Mouse (Mus musculus): ENCODE measurements around the gene Ovol2.

The Ovol2 gene

GRCm38 (mm10) chr2:144311372-144311771, 20.6 kb downstream of the Ovol2 start:
- DNase-seq (ENCODE audit: low spot score in 2 of 2): no peak

- no peak for DNase-seq (ENCODE audit: low spot score in 2 of 2)
Observed at GRCm38 (mm10) chr2:144310273-144310672, 21.7 kb downstream of the Ovol2 start.

GRCm38 (mm10) chr2:144308561-144308960, 23.4 kb downstream of the Ovol2 start:
- DNase-seq (ENCODE audit: low spot score in 2 of 2): no peak

- DNase-seq (ENCODE audit: low spot score in 2 of 2): no peak
Observed at GRCm38 (mm10) chr2:144305721-144306294, 26.1 kb downstream of the Ovol2 start.

- no peak for DNase-seq (ENCODE audit: low spot score in 2 of 2)
Observed at GRCm38 (mm10) chr2:144301101-144301500, 30.8 kb downstream of the Ovol2 start.

- DNase-seq (ENCODE audit: low spot score in 2 of 2): no peak
Observed at GRCm38 (mm10) chr2:144299749-144300669, 31.9 kb downstream of the Ovol2 start.

GRCm38 (mm10) chr2:144295145-144295735, 36.7 kb downstream of the Ovol2 start:
- DNase-seq (ENCODE audit: low spot score in 2 of 2): no peak

GRCm38 (mm10) chr2:144291600-144292305, 40.2 kb downstream of the Ovol2 start:
- DNase-seq (ENCODE audit: low spot score in 2 of 2): no peak

GRCm38 (mm10) chr2:144290321-144290720, 41.6 kb downstream of the Ovol2 start:
- DNase-seq (ENCODE audit: low spot score in 2 of 2): no peak

- DNase-seq (ENCODE audit: low spot score in 2 of 2): no peak
Observed at GRCm38 (mm10) chr2:144281417-144281816, 50.5 kb downstream of the Ovol2 start.

- DNase-seq (ENCODE audit: low spot score in 2 of 2): no peak
Observed at GRCm38 (mm10) chr2:144280568-144280967, 51.4 kb downstream of the Ovol2 start.

GRCm38 (mm10) chr2:144279742-144280141, 52.2 kb downstream of the Ovol2 start:
- no peak for DNase-seq (ENCODE audit: low spot score in 2 of 2)

GRCm38 (mm10) chr2:144276885-144277284, 55.1 kb downstream of the Ovol2 start:
- no peak for DNase-seq (ENCODE audit: low spot score in 2 of 2)

GRCm38 (mm10) chr2:144274741-144275140, 57.2 kb downstream of the Ovol2 start:
- DNase-seq (ENCODE audit: low spot score in 2 of 2): no peak

- DNase-seq (ENCODE audit: low spot score in 2 of 2): no peak
Observed at GRCm38 (mm10) chr2:144272088-144272487, 59.9 kb downstream of the Ovol2 start.

GRCm38 (mm10) chr2:144270507-144271420, 61.2 kb downstream of the Ovol2 start, which contains the start of the genes Mgme1 and Snx5:
Gene Mgme1 (plus strand): TSS chr2:144270663.
Gene Snx5 (minus strand): TSS chr2:144270906.
- peak; percentile 92 for DNase-seq (ENCODE audit: low spot score in 2 of 2)

GRCm38 (mm10) chr2:144269679-144270475, 62.1 kb downstream of the Ovol2 start:
- DNase-seq (ENCODE audit: low spot score in 2 of 2): no peak

- no peak for DNase-seq (ENCODE audit: low spot score in 2 of 2)
Observed at GRCm38 (mm10) chr2:144269306-144269650, 62.7 kb downstream of the Ovol2 start.

GRCm38 (mm10) chr2:144268446-144269305, 63.3 kb downstream of the Ovol2 start:
- DNase-seq (ENCODE audit: low spot score in 2 of 2): no peak

Measured in thymus, postnatal 10 days (tissue).